Mouse (Mus musculus): Measurements from ENCODE around the gene Klhl12.

- TF ChIP-seq POLR2A (IDR thresholded peaks at IDR 0.05; ENCODE audit: control insufficient read depth, low read depth, low read length), result no peak
- no peak for TF ChIP-seq CTCF (IDR thresholded peaks at IDR 0.05; ENCODE audit: control insufficient read depth, insufficient read depth, insufficient replicate concordance, low read depth, low read length)
Measured at GRCm38 (mm10) chr1:134522325-134522724, 67.0 kb downstream of the Klhl12 start.

Data from testis, adult 2 months (tissue).